Mouse (Mus musculus) lung, adult 2 months (tissue): Measurements from ENCODE around the gene Tubgcp6.

Source experiments
- CTCF ChIP-seq: fragments of 200-500 bp; IDR thresholded peaks from 2 replicates; pipeline ENCODE4 v1.5.1; 2011; ENCODE audit warnings: mild to moderate bottlenecking, low read length, control low read depth; ENCODE audit not compliant: insufficient read depth
- POLR2A ChIP-seq: fragments of 200-500 bp; IDR thresholded peaks from 2 replicates; pipeline ENCODE4 v1.6.1; 2011; ENCODE audit warnings: low read depth, mild to moderate bottlenecking, control low read depth, low read length, borderline replicate concordance; ENCODE audit errors: extremely low read depth

GRCm38 (mm10) chr15:89118007-89118406 is 4.9 kb downstream of the Tubgcp6 start:
- TF ChIP-seq POLR2A (no peak), CTCF (0 out of 2 replicates have a peak, but pooled peaks have one; percentile 1)
